Mouse (Mus musculus) lung, adult 2 months (tissue): Measurements from ENCODE around the gene Rrp36.

Source experiments
- CTCF ChIP-seq: fragments of 200-500 bp; IDR thresholded peaks from 2 replicates; pipeline ENCODE4 v1.5.1; 2011; ENCODE audit warnings: mild to moderate bottlenecking, low read length, control low read depth; ENCODE audit not compliant: insufficient read depth
- POLR2A ChIP-seq: fragments of 200-500 bp; IDR thresholded peaks from 2 replicates; pipeline ENCODE4 v1.6.1; 2011; ENCODE audit warnings: low read depth, mild to moderate bottlenecking, control low read depth, low read length, borderline replicate concordance; ENCODE audit errors: extremely low read depth

DNA sequence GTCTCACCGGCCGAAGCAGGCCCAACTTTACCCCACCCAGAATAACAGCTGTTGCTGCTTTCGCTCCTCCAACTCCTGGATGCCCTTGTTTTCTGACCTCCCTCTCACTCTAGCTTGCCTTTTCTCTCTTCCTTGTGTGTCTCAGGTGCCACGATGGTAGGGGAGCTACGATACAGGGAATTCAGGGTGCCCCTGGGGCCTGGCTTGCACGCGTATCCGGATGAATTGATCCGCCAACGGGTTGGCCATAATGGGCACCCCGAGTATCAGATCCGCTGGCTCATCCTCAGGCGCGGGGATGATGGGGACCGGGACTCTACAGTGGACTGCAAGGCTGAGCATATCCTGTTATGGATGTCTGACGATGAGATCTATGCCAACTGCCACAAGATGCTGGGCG is 22.9 kb downstream of the Rrp36 start:
- TF ChIP-seq POLR2A (no peak), CTCF (no peak)
